Mouse (Mus musculus) E14TG2a.4 (cell line): ENCODE measurements around the gene Dhx33.

Source experiments
- CTCF ChIP-seq: conservative IDR thresholded peaks from 2 replicates; pipeline ENCODE4 v1.5.1; 2014; ENCODE audit warnings: low read length
- NANOG ChIP-seq: IDR thresholded peaks from 2 replicates; pipeline ENCODE4 v1.6.1; 2014; ENCODE audit warnings: borderline replicate concordance, low read length, mixed read lengths
- POU5F1 ChIP-seq: IDR thresholded peaks from 2 replicates; pipeline ENCODE4 v1.6.1; 2014; ENCODE audit warnings: low read length, borderline replicate concordance

DNA sequence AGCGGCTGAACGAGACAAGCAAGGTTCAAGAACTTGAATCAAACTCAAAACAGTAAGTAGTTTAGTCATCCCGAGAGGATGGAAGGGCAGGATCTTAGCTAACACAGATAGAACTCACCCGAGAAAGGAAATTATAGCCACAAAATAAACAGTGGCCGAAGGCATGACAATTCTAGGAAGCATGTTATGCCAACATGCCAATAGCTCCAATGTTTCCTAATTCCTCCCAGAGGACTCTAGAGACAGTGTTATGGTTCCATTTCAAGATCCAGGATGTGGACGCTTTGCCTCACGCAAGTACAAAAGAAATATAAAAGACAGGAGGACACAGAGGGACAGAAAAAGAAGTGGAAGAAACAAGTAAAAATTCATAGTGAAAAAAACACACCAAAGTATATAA lies 3.6 kb upstream of the Dhx33 start:
- TF ChIP-seq CTCF (no peak), NANOG (no peak), POU5F1 (no peak)
